Mouse (Mus musculus): Measurements from ENCODE around the gene Rere.

Rere gene

DNA sequence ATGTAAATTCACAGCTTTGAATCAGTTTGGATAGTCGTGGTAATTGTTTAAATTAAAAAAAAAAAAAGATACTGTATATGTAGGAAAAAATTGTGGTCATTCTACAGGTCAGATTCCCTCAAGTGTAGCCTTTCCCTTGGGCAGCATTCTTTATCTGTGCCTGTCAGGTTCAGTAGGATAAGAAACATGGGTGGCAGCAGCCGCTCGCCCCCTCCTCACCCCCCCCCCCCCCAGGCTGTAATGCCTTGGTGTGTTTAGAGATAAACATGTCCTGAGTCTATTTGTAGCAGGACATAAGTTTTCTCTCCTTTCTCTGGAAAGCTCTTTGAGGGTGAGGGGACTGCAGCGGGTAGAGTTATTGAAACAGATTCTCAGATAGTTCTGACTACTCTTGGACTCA, 147.3 kb downstream of the Rere start:
- DNase-seq (ENCODE audit: low spot score): no peak

DNA sequence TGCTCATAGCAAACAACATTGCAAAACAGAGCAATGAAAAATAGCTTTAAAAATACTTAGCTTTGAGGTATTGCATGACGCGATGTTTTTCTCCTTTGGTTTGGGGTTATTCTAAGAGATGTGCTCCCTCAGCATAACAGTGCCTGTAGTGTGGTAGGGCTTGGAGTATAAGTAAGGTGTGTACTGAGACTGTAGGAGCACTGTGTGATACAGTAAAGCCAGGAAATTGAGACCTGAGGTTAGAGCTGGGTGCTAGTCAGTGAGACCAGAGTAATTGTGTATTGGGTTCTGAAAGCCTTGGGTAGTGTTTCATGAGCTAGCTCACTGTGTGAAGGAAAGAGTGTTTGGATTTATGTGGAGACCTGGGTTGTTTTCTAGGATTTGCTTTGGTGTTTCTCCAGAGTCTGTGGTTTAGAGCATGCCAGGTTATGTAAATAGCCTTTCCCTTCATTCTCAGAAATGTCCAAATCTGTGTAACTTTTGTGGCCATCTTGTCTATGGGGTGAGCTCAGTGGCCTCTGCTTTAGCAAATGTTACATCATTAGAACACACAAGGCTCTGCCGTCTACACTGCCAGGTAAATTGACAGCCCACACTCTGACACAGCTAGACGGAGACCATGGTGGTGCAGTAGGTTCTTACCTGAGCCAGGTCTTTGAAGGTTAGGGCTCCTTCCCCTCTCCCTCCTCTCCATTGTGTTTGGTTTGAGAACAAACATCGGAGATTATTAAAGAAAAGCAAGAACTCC, 152.6 kb downstream of the Rere start:
- no peak for DNase-seq (ENCODE audit: low spot score)

DNA sequence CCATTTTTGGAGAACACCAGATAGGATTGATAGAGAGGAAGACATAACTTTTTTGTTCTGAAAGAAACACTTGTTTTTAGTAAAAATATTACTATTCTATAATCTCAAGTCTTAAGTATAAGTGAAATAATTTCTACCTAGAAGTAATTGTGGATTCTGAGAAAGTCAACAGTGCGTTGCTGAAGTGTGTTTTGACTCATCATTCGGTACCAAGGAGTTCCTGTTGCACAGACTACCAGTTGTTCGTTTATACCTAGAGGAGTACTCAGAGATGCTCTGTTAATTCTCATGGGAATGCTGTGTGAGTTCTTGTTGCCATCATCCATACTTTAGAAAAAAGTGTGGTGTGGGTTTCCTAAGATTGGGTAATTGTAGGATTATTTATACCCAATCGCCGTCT, 154.1 kb downstream of the Rere start:
- no peak for DNase-seq (ENCODE audit: low spot score)

DNA sequence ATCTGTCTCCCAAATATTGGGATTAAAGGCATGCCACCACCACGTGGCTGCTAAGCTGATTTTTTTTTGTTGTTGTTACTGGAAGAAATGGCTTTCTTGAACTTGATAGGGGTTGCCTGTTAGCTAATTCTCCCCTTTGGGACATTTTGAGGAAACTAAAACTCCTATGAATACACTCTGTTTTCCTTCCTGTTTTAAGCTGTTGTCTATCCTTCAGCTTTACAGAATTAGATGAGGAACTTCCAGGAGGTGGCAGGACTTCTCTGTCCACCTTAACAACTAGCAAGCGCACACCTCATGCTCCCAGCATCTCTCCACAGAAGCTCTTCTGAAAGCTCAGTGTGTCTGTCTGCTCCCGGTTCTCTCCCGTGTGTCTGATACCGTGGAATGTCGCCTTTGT, 157.2 kb downstream of the Rere start:
- DNase-seq (ENCODE audit: low spot score): no peak

DNA sequence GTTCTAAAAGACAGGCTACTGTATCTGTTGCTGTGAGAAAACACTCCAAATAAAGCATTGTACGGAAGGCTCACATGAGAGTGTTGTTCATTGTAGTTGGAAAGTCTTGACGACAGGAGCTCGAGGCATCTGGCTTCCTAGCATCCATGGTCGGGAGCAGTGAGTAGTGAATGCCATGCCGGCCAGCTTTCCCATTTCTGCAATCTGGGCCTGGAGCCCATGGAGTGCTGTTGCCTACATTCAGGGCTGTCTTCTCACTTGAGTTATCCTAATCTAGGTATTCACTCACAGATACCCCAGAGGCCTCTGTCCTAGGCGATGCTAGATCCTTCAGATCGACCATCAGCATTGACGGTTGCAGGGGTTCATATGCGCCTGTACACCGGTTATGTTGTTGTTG, 160.5 kb downstream of the Rere start:
- no peak for DNase-seq (ENCODE audit: low spot score)

DNA sequence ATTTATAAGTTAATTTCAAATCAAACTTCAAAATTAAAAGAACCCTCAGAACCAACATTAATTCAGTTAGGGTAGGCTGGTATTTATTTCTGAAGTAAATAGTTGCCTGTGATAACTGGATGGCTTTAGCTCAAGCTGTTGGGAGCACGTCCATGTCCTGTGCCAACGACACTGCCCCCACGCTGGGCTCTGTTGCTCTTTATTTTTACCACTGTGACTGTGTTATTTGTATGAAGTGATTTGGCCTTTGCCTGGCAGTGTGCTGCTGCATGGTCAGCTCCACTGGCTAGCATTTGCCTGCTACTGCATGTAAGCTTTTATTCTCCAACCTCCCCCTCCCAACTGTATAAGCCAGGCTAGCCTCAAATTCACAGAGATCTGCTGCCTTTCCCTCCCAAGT, 162.6 kb downstream of the Rere start:
- no peak for DNase-seq (ENCODE audit: low spot score)

DNA sequence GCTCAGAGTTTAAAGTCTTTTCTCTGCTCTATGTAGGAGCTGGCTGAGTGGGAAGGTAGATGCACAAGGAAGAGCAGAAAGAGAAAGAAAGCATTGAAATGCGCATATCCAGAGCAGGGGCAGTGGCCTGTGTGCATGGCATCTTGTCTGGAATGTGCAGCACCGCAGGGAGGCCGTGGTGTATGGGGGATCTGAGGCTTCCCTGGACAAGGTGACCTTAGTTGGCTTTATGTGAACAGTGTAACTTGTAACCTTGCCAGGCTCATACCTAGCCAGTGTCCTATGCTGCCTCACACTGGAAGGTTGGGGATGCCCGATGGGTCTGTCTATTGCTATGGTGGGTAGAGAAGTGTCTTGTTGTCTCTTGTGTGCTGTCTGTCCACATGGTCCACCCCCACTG, 165.2 kb downstream of the Rere start:
- no peak for DNase-seq (ENCODE audit: low spot score)

DNA sequence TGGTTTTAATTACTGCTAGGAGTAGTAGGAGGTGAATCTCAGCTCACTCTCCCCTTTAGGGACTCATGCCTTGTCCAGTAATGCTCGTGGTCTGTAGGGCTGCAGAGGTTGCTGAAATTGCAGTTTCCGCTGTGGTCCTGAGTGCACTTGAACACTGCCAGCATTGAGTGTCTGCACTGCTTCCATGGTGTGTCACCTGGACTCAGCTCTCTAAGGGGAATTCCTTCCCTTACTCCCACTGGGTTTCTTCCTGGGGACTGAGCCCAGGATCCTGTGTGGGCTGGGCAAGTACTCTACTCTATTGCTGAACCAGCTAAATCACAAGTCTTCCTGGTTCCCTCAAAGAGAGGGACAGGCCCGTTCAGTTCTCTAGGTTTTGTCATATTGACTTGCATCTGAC, 166.1 kb downstream of the Rere start:
- DNase-seq (ENCODE audit: low spot score): no peak

DNA sequence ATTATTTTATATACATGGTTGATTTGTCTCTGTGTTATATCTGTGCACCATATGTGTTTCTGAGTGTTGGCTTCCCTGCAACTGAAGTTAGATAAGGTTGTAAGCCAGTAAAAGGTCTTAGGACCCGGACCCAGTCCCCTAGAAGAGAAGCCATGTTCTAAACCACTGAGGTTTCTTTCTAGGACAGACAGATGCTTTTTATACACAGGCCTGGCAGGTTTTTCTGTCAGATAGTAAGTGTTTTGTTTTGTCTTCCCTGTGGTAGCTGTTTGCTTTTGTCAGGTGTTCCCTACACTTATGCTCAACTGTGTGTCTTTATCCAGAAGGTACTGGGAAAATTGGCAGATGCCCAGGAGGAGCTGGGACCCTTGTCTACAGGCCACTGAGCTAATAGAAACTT, 167.0 kb downstream of the Rere start:
- DNase-seq (ENCODE audit: low spot score): no peak

DNA sequence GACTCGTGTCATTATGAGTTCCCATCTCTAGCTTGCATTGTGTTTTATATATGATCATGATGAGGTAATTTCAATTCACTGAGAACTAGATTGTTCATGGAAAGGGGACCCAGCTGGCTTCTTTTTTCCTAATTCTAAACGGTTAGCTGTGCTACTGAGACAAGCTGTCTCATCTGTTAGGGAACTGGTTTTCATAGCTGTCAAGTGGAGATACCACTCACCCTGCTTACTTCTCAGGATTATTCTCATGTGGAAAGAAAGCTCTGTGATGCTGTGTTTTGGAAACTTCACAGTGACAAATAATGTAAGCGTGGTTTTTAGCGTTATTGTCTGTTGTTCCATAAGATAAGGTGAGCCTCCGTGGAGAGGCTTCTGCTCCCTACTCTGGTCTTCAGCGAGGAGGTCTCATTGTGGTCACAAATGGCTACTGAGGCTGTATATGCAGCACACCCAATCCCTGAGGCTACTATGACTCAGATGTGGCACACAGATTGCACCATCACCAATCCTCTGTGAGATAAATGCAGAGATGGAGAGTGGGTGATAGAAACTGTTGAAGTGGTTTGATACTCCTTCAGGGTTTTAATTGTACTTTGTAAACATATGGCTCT, 168.7 kb downstream of the Rere start:
- no peak for DNase-seq (ENCODE audit: low spot score)

DNA sequence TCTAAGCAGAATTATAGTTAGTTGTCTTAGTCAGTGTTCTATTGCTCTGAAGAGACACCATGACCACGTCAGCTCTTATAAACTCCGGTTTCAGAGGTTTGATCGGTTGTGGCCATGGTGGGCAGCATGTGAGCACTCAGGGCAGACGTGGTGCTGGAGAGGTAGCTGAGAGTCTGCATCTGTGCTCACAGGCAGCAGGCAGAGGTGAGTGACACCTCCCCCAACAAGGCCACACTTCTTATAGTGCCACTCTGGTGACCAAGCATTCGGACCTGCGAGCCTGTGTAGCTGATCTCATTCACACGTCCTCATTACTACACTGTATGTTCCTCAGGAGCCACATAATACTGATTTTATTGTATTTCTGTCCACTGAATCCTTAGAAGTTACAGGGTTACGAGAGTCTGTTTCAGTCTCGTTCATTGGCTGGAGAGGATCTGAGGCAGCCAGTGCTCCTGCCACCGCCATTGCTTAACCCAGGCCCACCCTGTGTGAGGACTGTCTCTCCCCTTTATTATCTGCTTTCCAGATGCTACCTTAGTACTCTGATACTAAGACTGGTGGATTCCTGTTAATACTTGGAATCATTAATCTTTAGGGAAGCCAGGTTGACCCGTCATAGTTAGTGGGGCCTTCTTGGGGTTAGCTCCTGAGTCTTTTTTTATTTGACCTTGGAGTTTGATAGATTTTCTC, 170.9 kb downstream of the Rere start:
- DNase-seq (ENCODE audit: low spot score): no peak

DNA sequence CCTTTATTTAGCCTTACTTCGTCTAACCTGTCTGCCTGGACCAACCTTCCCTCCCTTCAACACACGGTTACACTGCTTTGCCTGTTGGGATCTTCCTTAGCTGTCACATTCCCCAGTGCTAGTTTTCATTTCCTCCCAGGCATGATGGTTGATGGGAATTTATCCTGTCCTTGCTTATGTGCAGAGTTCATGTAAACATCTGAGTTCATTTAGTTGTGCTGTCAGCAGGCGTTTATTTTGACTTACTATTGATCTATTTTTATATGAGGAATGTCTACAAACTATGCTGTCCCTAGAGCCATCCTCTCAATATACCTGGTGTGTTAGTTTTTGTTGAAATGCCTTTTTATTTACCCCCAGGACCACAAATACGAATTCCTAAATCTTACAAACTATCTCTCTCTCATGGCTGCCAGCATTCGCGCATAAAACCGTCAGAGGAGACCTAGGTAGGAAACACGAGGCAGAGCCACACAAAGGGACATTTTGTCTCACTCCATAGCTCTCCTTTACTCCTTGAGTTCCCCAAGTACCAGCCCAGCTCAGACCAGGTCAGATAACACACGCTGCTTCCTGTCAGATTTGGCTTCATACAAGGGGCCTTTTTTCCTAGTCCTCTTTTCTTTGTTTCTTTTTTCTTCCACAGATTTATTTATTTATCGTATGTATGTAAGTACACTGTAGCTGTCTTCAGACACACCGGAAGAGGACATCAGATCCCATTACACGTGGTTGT, 173.3 kb downstream of the Rere start:
- no peak for DNase-seq (ENCODE audit: low spot score)

DNA sequence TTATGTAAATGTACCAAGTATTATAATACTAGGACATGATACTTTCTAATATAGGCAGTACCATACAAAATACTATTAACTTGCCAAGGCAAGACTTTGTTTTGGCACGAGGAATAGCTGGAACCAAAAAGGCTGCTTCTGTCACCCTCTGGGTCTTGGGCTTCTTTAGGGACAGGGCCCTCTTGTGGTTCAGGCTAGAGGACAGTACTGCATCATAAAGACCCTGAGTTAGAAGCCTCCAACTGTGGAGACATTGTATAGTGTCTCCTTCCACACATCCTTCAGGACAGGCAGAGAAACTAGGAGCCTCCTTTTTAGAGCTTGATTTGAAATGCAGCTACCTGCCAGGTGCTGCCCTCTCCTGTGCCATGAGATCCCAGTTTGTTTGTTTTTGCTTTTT, 174.3 kb downstream of the Rere start:
- no peak for DNase-seq (ENCODE audit: low spot score)

DNA sequence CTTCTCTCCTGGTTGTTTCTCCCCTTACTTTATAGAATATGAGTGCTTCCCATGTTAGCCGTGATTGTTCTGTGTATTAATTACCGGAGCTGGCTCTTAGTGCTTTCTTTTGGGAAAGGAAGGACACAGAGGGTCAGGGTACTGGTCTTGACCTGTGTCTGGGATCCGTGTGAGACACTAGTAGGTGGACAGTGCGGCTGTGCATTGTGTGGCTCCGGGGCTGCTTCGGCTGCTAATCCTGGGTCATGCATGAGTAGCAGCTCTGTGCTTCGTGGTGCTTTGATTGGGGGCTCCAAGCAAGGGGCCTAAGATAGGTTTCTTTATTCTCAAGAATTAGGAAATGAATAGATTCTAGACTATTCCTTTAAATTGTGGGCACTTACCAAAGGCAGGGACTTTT, 175.0 kb downstream of the Rere start:
- DNase-seq (ENCODE audit: low spot score): no peak

DNA sequence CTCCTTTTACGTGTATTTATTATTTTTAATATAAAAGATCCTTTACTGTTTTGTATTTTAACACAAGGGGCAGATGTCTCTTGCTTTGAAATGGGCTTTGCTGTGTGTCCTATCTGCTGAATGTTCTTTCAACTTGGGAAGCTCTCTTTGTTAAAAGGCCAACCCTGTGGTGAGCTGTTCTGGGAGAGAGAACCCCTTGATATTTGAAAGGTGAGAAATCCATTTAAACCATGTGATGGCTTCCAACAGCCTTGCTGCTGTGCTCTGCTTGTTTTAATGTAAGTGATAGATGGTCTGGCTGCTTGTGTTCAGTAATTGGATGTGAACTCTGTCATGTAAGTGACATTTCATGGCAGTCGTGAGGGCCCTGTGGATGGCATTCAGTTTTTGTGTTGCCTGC, 175.4 kb downstream of the Rere start:
- no peak for DNase-seq (ENCODE audit: low spot score)

DNA sequence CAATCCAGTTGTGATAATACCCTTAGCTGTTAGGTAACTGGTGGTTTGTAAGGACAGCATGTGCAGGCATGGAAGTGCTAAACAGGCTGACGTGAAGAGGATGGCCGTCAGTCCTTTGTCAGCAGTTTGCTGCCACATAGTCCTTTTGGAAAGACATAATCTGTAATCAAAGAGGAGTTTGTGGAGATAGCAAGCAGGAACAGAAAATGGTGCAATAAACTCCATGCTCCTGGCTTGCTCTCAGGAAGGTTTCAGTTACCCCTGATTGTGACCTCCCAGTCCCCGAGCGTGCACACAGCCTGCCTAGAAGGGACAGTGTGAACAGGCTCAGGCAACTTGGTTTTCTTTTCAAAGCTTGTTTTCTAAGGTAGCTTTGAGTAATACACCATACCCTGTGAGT, 175.9 kb downstream of the Rere start:
- no peak for DNase-seq (ENCODE audit: low spot score)

DNA sequence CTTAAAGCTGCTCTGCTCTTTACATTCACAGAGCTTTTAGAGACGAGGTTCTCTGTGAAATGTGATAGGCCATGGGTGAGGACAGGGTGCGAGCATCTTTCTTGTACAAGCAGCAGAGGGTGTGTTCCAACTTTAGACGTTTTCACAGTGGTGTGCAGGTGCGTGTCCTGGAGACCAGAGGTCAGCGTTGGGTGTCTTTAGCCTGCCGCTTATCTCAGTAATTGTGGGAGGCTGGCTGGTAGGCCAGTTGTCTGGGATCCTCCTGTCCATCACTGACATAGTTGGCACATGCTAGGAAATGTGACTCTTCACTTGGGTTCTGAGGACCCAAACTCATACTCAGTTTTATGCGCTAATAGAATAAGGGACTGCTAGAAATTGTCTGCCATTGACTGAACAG, 176.3 kb downstream of the Rere start:
- no peak for DNase-seq (ENCODE audit: low spot score)

DNA sequence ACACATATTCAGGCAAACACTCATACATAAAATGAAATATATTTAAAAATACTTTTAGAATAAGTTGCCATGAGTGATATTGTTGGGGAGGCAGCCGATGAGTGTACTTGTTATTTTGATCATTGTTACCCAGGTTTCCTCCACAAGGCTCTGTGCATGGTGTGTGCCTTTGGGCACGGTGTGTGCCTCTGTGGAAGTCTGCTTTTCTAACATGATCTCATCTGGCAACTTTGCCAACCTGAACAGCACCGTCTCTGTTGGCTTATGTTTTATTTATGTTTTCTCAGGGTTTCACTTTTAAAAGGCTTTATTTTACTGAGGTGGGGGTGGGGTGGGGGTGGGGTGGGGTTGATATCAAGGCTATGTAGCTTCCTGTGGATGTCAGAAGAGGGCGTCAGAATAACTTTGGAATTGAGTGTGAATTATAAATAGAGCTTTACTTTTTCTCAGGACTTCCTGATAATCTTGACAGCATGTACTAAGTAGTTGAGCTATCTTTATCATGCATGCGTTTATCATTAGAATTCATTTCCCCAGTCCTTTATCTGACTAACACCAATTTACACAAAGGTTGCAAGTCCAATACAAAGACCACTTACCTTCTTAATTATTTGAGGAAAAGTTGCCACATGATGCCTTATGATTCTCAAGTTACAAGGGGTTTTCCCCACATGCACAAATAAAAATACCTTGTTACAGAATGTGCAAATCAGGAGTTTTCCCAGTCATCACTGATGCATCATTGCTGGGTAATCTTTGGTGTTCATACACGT, 177.8 kb downstream of the Rere start:
- no peak for DNase-seq (ENCODE audit: low spot score)

DNA sequence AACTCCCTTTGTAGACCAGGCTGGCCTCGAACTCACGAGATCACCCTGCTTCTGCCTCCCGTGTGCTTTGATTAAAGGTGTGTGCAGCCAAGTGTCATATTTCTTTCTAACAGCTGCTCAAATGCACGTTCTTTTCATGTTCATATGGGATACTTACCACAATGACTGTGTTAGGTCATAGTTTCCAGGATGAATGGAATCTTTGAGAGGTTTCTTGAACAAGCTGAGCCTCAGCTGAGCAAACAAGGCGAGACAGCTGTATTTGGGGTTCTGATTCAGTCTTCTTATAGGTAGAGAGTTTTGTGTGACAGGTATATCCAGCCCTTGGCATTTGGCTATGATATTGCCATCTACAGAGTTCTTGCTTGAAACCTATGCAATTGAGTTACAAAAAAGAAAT, 179.0 kb downstream of the Rere start:
- DNase-seq (ENCODE audit: low spot score): no peak

DNA sequence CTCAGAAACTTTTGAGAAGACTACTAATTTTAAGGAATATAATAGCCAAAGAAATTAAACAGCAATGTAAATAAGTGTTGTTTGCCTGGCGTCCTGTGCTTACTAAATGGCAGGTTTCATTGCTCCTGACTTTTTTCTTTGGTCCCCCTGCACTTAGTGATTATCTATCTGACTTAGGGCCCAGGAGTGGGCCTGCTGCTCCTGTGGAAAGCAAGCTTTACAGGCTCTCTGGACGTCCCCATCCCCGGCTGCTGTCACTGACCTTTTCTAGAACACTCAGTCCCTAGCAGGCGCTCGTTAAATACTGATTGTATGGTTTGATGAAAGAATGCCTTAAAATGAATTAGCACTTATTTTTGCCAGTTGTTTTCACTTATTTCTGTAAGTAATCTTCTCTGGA, 179.6 kb downstream of the Rere start:
- DNase-seq (ENCODE audit: low spot score): no peak

DNA sequence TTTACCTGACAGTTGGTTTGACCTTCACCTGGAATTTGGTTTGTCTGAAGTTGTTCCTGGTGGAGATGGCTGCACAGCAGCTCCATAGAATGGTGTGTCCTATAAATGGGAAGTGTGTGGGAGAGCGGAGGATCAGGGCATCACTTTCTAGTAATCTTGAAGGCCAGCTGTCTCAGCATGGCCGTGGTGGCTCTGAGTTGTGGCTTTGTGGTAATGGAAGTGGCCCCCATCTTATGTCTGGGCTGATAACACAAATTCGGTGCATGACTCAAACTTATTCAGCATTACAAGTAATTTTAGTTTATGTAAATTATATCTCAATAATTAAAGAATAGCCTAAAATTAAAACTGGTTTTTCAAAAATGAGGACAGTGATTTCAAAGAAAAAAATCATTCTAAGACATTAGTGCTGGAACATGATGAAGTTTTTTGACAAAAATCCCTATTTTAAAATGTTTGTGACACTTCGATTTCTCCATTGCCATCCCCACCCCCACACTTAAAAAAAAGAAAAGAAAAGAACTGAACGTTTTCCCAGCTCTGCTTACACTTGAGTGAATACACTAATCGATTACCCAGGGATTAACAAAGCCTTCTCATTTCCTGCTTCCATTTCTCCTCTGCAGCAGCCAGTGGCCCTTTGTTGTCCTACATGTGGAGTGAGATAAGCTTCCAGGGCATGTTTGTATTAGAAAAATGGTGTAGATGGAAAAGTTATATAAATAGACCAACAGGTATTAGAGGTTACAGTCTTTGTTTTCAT, 180.2 kb downstream of the Rere start:
- no peak for DNase-seq (ENCODE audit: low spot score)

All from ovary, postnatal 14 days (tissue).